1 mouse cellular context compared by ENCODE assay signal in the genomic region with DNA sequence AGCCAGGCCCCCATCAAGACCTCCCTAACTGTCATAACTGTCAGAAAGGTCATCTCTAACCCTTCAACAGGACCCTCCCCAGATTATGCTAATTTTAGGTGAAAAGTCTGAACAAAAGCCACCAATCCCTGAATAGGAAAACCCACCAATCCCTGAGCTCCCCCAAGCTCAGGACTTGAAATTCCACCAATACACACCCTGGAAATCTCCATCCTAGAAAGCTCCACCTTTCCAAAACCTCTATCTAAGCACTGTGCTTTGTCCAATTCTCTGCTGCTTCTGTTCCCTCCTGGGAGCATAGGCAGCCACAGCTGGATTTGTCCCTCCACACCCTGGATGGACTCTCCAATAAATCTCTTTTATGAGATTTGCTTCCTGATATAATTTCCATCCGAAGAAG.
A peak's percentile ranks its signal among the peaks of the same experiment; 100 is the strongest.
TF ChIP-seq lines count a peak whose summit lies in the region.

No protein-coding gene starts in this region.

TF ChIP-seq in MEL, 35 proteins besides CTCF, POLR2A, EP300 and RAD21 (continued from another document):
- TF ChIP-seq HCFC1 (IDR thresholded peaks at IDR 0.05; ENCODE audit: low read depth, low read length), result 0 out of 2 replicates have a peak, but pooled peaks have one; percentile 8
- no peak for TF ChIP-seq MEF2A (IDR thresholded peaks at IDR 0.05; ENCODE audit: extremely low read depth, insufficient replicate concordance, low read depth, low read length, poor library complexity, severe bottlenecking)
- TF ChIP-seq TAL1 (IDR thresholded peaks at IDR 0.05; ENCODE audit: low read length), result no peak
- no peak for TF ChIP-seq KAT2A (conservative IDR thresholded peaks at IDR 0.05; ENCODE audit: low read depth, low read length)
- TF ChIP-seq ZC3H11A (IDR thresholded peaks at IDR 0.05; ENCODE audit: low read depth, low read length), result no peak
- TF ChIP-seq MXI1 (IDR thresholded peaks at IDR 0.05; ENCODE audit: low read depth, low read length), result no peak
- no peak for TF ChIP-seq MAX (IDR thresholded peaks at IDR 0.05; ENCODE audit: low read length)
